Mouse (Mus musculus) C2C12 (cell line): ENCODE results near the gene Tprg.

Experiments
- CEBPB ChIP-seq: IDR thresholded peaks from one replicate; pipeline ENCODE4 v1.6.1; 2011; ENCODE audit warnings: low read depth, mild to moderate bottlenecking, control low read depth, moderate library complexity
- CTCF ChIP-seq: IDR thresholded peaks from one replicate; pipeline ENCODE4 v1.5.1; 2011; ENCODE audit not compliant: control insufficient read depth, insufficient read depth, insufficient read length
- MAX ChIP-seq: IDR thresholded peaks from one replicate; pipeline ENCODE4 v1.6.1; 2011; ENCODE audit warnings: mild to moderate bottlenecking, control low read depth

DNA sequence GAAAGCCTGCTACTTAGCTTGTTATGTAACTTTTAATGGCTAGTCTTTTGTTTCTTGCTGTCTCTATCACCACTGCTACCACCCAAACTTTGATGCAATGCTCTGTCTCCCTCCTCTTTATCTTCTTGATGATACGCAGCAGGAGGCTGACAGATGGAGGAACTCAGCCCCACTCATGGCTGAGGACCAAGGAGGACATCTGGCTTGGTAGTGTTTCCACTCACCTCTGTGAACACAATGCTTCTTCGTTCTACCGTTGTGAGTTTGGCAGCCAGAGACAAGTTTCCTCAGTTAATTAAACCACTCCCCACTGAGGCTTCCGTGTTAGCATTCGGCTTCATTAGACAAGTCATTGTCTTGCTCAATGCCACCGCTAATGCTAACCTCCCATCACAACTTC is 117.5 kb downstream of the Tprg start:
- no peak for TF ChIP-seq CTCF
- no peak for TF ChIP-seq CEBPB
- no peak for TF ChIP-seq MAX
